Mouse (Mus musculus): Measurements from ENCODE around the gene Kank2. TPM values are rescaled to one million over a fixed set of nuclear protein-coding genes. Genes with fewer than 3 reads are reported as not detected.
A peak's percentile ranks its signal among the peaks of the same experiment; 100 is the strongest.

Kank2 gene
- total RNA-seq (2021) = 37.3 and 46.2 TPM in 2 replicates
- long read RNA-seq, full-length matches to known transcripts = 9 of 26 reads
- long read RNA-seq, partial matches to known transcripts = 17 of 26 reads
- long read RNA-seq, other reads (novel, unspliced or antisense) = 0 of 26 reads

- DNase-seq = peak; percentile 92
Measured at GRCm38 (mm10) chr9:21798345-21799009, at the start of gene Kank2. Gene Kank2 (minus strand): TSS chr9:21798744.

GRCm38 (mm10) chr9:21847926-21848325, 49.4 kb upstream of the Kank2 start:
- DNase-seq = no peak

- no peak for DNase-seq
Measured at GRCm38 (mm10) chr9:21847425-21847824, 48.9 kb upstream of the Kank2 start.

GRCm38 (mm10) chr9:21846755-21847341, 48.3 kb upstream of the Kank2 start:
- DNase-seq = peak; percentile 40

- DNase-seq = no peak
Measured at GRCm38 (mm10) chr9:21845381-21846080, 47.0 kb upstream of the Kank2 start.

GRCm38 (mm10) chr9:21843086-21843485, 44.5 kb upstream of the Kank2 start:
- no peak for DNase-seq

- no peak for DNase-seq
Measured at GRCm38 (mm10) chr9:21842391-21842790, 43.8 kb upstream of the Kank2 start.

GRCm38 (mm10) chr9:21841340-21841739, 42.8 kb upstream of the Kank2 start:
- no peak for DNase-seq

- DNase-seq = peak; percentile 45
Measured at GRCm38 (mm10) chr9:21840115-21840787, 41.7 kb upstream of the Kank2 start.

GRCm38 (mm10) chr9:21837690-21838089, 39.1 kb upstream of the Kank2 start:
- DNase-seq = no peak

GRCm38 (mm10) chr9:21835258-21835912, 36.8 kb upstream of the Kank2 start, which contains the start of gene Angptl8:
Gene Angptl8 (plus strand): TSS chr9:21835510.
- DNase-seq = peak; percentile 76

- peak; percentile 53 for DNase-seq
Measured at GRCm38 (mm10) chr9:21831558-21832240, 33.2 kb upstream of the Kank2 start.

GRCm38 (mm10) chr9:21830936-21831335, 32.4 kb upstream of the Kank2 start:
- DNase-seq = peak; percentile 47

GRCm38 (mm10) chr9:21830461-21830850, 31.9 kb upstream of the Kank2 start:
- DNase-seq = no peak

- no peak for DNase-seq
Measured at GRCm38 (mm10) chr9:21829834-21830460, 31.4 kb upstream of the Kank2 start.

GRCm38 (mm10) chr9:21824366-21824765, 25.8 kb upstream of the Kank2 start:
- no peak for DNase-seq

GRCm38 (mm10) chr9:21823957-21824356, 25.4 kb upstream of the Kank2 start:
- no peak for DNase-seq

GRCm38 (mm10) chr9:21822686-21823085, 24.1 kb upstream of the Kank2 start:
- no peak for DNase-seq

GRCm38 (mm10) chr9:21820183-21820582, 21.6 kb upstream of the Kank2 start:
- no peak for DNase-seq

GRCm38 (mm10) chr9:21819181-21819729, 20.7 kb upstream of the Kank2 start:
- DNase-seq = no peak

GRCm38 (mm10) chr9:21818561-21818960, 20.0 kb upstream of the Kank2 start:
- DNase-seq = no peak

Data from adrenal gland, postnatal 25 days (tissue).